8 mouse cellular contexts compared by ENCODE assay signal in the genomic region with DNA sequence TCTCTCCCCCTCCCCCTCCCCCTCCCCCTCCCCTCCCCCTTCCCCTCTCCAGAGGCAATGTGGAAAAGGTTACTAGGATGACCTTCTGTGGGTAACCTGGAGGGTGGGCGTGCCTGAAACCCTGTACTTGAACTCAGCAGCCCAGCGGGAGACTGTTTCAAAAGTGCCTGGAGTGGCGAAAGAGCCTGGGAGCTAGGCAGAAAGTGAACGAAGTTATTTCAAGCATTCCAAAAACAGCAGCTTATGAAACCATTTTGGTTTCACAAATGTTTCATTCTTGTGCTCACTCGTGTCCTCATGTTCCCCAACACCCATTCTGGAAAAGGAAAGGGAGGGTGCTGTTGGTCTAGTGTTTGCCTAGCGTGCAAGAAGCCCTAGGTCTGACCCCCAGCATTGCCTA. TPM values are rescaled to one million over a fixed set of nuclear protein-coding genes. Genes with fewer than 3 reads are reported as not detected.
DNase-seq lines count a peak whose midpoint lies in the region; ATAC-seq and TF ChIP-seq lines count a peak whose summit lies in the region.

No protein-coding gene starts in this region.

- H3K9me3 ChIP-seq in erythroblast, embryonic 14.5 days (ENCODE audit: control insufficient read depth, low read length) = peaks cover 21% of the 10 kb centered on the region
- 0 out of 2 replicates have a peak, but pooled peaks cover under 1% of the 10 kb centered on the region for H3K9me3 ChIP-seq in ES-Bruce4 (replicated peaks; ENCODE audit: control insufficient read depth, insufficient read depth, low read length, poor library complexity, severe bottlenecking)
- H3K9me3 ChIP-seq in forebrain, embryonic 11.5 days (ENCODE audit: control insufficient read depth, low read length) = no peaks in the 10 kb centered on the region
- H3K9me3 ChIP-seq in limb, embryonic 11.5 days (ENCODE audit: control insufficient read depth, low read length) = no peaks in the 10 kb centered on the region
- no peaks in the 10 kb centered on the region for H3K9me3 ChIP-seq in midbrain, embryonic 14.5 days (ENCODE audit: control insufficient read depth, low read length)

- TF ChIP-seq POLR2A in ES-Bruce4 (IDR thresholded peaks at IDR 0.05; ENCODE audit: insufficient read depth, low read length) = no peak

- H3K4me2 ChIP-seq in forebrain, embryonic 11.5 days (ENCODE audit: low read depth, low read length, severe bottlenecking) = peak overlapping the region; percentile 99
- H3K4me2 ChIP-seq in limb, embryonic 11.5 days (ENCODE audit: low read depth, severe bottlenecking) = peak overlapping the region; percentile 97
- H3K4me2 ChIP-seq in midbrain, embryonic 14.5 days (ENCODE audit: low read length) = peak overlapping the region; percentile 79

- H3K36me3 ChIP-seq in erythroblast, embryonic 14.5 days (ENCODE audit: control insufficient read depth) = peaks cover 78% of the 10 kb centered on the region
- H3K36me3 ChIP-seq in ES-Bruce4 (ENCODE audit: control insufficient read depth, insufficient read depth, low read length, poor library complexity, severe bottlenecking) = no peaks in the 10 kb centered on the region
- H3K36me3 ChIP-seq in forebrain, embryonic 11.5 days (ENCODE audit: control insufficient read depth, insufficient read depth, low read length) = no peaks in the 10 kb centered on the region
- H3K36me3 ChIP-seq in limb, embryonic 11.5 days (ENCODE audit: control insufficient read depth, insufficient read depth, low read length) = no peaks in the 10 kb centered on the region
- H3K36me3 ChIP-seq in midbrain, embryonic 14.5 days (ENCODE audit: control insufficient read depth, insufficient read depth, low read length) = no peaks in the 10 kb centered on the region

- TF ChIP-seq CTCF in ES-Bruce4 (IDR thresholded peaks at IDR 0.05; ENCODE audit: low read depth, low read length) = no peak

- peak overlapping the region; percentile 74 for H3K4me3 ChIP-seq in erythroblast, embryonic 14.5 days (replicated peaks)
- H3K4me3 ChIP-seq in ES-Bruce4 (ENCODE audit: low read depth, low read length) = peak overlapping the region; percentile 72
- H3K4me3 ChIP-seq in forebrain, embryonic 11.5 days (ENCODE audit: low read depth, low read length) = peak overlapping the region; percentile 63
- no peak overlapping the region for H3K4me3 ChIP-seq in limb, embryonic 11.5 days (ENCODE audit: low read depth, low read length)
- peak overlapping the region; percentile 44; the same call in 1 of the 2 replicates for H3K4me3 ChIP-seq in midbrain, embryonic 14.5 days (replicated peaks; ENCODE audit: low read depth, low read length)

- no peak for DNase-seq in forebrain, embryonic 11.5 days (ENCODE audit: low spot score)
- DNase-seq in limb, embryonic 11.5 days (ENCODE audit: low spot score) = no peak
- no peak for DNase-seq in midbrain, embryonic 14.5 days
- DNase-seq in cerebellum, adult 11 months = no peak
- DNase-seq in gastrocnemius, postnatal 25 days = no peak

- peaks cover 9% of the 10 kb centered on the region; the same call in 1 of the 2 replicates for H3K27me3 ChIP-seq in erythroblast, embryonic 14.5 days (ENCODE audit: control insufficient read depth)
- no peaks in the 10 kb centered on the region for H3K27me3 ChIP-seq in ES-Bruce4 (ENCODE audit: control insufficient read depth, insufficient read depth, low read length, poor library complexity, severe bottlenecking)
- no peaks in the 10 kb centered on the region for H3K27me3 ChIP-seq in forebrain, embryonic 11.5 days (ENCODE audit: control insufficient read depth, insufficient read depth, low read length)
- H3K27me3 ChIP-seq in limb, embryonic 11.5 days (ENCODE audit: control insufficient read depth, insufficient read depth, low read length) = no peaks in the 10 kb centered on the region
- peaks cover 19% of the 10 kb centered on the region for H3K27me3 ChIP-seq in midbrain, embryonic 14.5 days (ENCODE audit: control insufficient read depth, insufficient read depth, low read length)

- peaks cover 78% of the 10 kb centered on the region for H3K4me1 ChIP-seq in erythroblast, embryonic 14.5 days (ENCODE audit: control insufficient read depth)
- peaks cover 3% of the 10 kb centered on the region for H3K4me1 ChIP-seq in ES-Bruce4 (ENCODE audit: control insufficient read depth, insufficient read depth, low read length)
- H3K4me1 ChIP-seq in forebrain, embryonic 11.5 days (replicated peaks; ENCODE audit: control insufficient read depth, insufficient read depth, low read length) = peaks cover 23% of the 10 kb centered on the region
- H3K4me1 ChIP-seq in limb, embryonic 11.5 days (ENCODE audit: control insufficient read depth, insufficient read depth, low read length) = peaks cover 9% of the 10 kb centered on the region
- H3K4me1 ChIP-seq in midbrain, embryonic 14.5 days (ENCODE audit: control insufficient read depth, insufficient read depth, low read length) = peaks cover 9% of the 10 kb centered on the region

- no peak overlapping the region for H3K9ac ChIP-seq in ES-Bruce4 (ENCODE audit: low read depth, poor library complexity, severe bottlenecking)
- H3K9ac ChIP-seq in forebrain, embryonic 11.5 days (ENCODE audit: low read length) = peak overlapping the region; percentile 77
- H3K9ac ChIP-seq in limb, embryonic 11.5 days (ENCODE audit: low read length) = no peak overlapping the region
- H3K9ac ChIP-seq in midbrain, embryonic 14.5 days (replicated peaks; ENCODE audit: low read length) = no peak overlapping the region

- H3K27ac ChIP-seq in ES-Bruce4 (ENCODE audit: insufficient read depth, low read length) = no peak overlapping the region
- H3K27ac ChIP-seq in forebrain, embryonic 11.5 days (ENCODE audit: low read depth, low read length) = no peak overlapping the region
- no peak overlapping the region for H3K27ac ChIP-seq in limb, embryonic 11.5 days (replicated peaks; ENCODE audit: low read depth, low read length)
- no peak overlapping the region for H3K27ac ChIP-seq in midbrain, embryonic 14.5 days (replicated peaks; ENCODE audit: low read depth, low read length)

- no peak for ATAC-seq in erythroblast, adult 5-6 weeks (replicated peaks; ENCODE audit: low FRiP score, poor library complexity, severe bottlenecking)
- no peak for ATAC-seq in forebrain, embryonic 11.5 days (replicated peaks; ENCODE audit: low FRiP score)
- no peak for ATAC-seq in limb, embryonic 11.5 days (ENCODE audit: insufficient number of reproducible peaks, low FRiP score, low TSS enrichment, low read depth)
- no peak for ATAC-seq in midbrain, embryonic 14.5 days (ENCODE audit: low FRiP score, low TSS enrichment)

- TF ChIP-seq EP300 in ES-Bruce4 (IDR thresholded peaks at IDR 0.05; ENCODE audit: insufficient read depth, low read depth, low read length) = peak; percentile 91

- 17% methylated on average over 6 of the region's 6 CpGs for WGBS in forebrain, embryonic 11.5 days
- 13% methylated on average over 6 of the region's 6 CpGs for WGBS in limb, embryonic 11.5 days
- 22% methylated on average over 6 of the region's 6 CpGs for WGBS in midbrain, embryonic 14.5 days

RNA-seq across cellular contexts. Expression of gene Rgcc, which starts 1.6 kb away (rescaled TPM):
- 77.8 and 94.4 TPM in 2 replicates for polyA plus RNA-seq in erythroblast, embryonic 14.5 days (2012)
- 63.7 and 78.6 TPM in 2 replicates for total RNA-seq in erythroblast, adult 5-6 weeks (2015; ENCODE audit: low replicate concordance)
- total RNA-seq in erythroblast, adult 5-6 weeks (2017; ENCODE audit: low replicate concordance) = 55.2 and 86.4 TPM in 2 replicates
- polyA plus RNA-seq in ES-Bruce4 (2011; ENCODE audit: insufficient read depth, insufficient read length, low read depth, missing spikeins) = 15.1 and 17.9 TPM in 2 replicates
- 72.4 and 75.8 TPM in 2 replicates for polyA plus RNA-seq in forebrain, embryonic 11.5 days (2014; fragmentation: Nextera tagmentation; extraction: Ambion mirVana)
- polyA plus RNA-seq in limb, embryonic 11.5 days (2014; fragmentation: Nextera tagmentation; extraction: Ambion mirVana) = 19.6 and 20.8 TPM in 2 replicates
- 19.9 and 25.0 TPM in 2 replicates for polyA plus RNA-seq in midbrain, embryonic 14.5 days (2014; fragmentation: Nextera tagmentation; extraction: Ambion mirVana)
- 10 to 100 TPM; 35.0 to 36.2 TPM for total RNA-seq in gastrocnemius, postnatal 25 days (2021)

RNA-seq across cellular contexts. Expression of gene Zfp957, which starts 52.6 kb away (rescaled TPM):
- 0.04 TPM in 1 of 2 replicates, not detected in the other for polyA plus RNA-seq in erythroblast, embryonic 14.5 days (2012)
- not detected in 2 replicates for total RNA-seq in erythroblast, adult 5-6 weeks (2015; ENCODE audit: low replicate concordance)
- total RNA-seq in erythroblast, adult 5-6 weeks (2017; ENCODE audit: low replicate concordance) = not detected in 2 replicates
- not detected in 2 replicates for polyA plus RNA-seq in ES-Bruce4 (2011; ENCODE audit: insufficient read depth, insufficient read length, low read depth, missing spikeins)
- not detected in 2 replicates for polyA plus RNA-seq in forebrain, embryonic 11.5 days (2014; fragmentation: Nextera tagmentation; extraction: Ambion mirVana)
- polyA plus RNA-seq in limb, embryonic 11.5 days (2014; fragmentation: Nextera tagmentation; extraction: Ambion mirVana) = not detected in 2 replicates
- not detected in 2 replicates for polyA plus RNA-seq in midbrain, embryonic 14.5 days (2014; fragmentation: Nextera tagmentation; extraction: Ambion mirVana)
- not detected for total RNA-seq in gastrocnemius, postnatal 25 days (2021)
